Mouse (Mus musculus): ENCODE data around the gene Scgb1b15.
"Not testable (repeated sequence)": the region's sequence is repeated elsewhere in the genome, so short reads cannot be mapped to it uniquely, and the experiment has no call there.

Scgb1b15 gene

DNA sequence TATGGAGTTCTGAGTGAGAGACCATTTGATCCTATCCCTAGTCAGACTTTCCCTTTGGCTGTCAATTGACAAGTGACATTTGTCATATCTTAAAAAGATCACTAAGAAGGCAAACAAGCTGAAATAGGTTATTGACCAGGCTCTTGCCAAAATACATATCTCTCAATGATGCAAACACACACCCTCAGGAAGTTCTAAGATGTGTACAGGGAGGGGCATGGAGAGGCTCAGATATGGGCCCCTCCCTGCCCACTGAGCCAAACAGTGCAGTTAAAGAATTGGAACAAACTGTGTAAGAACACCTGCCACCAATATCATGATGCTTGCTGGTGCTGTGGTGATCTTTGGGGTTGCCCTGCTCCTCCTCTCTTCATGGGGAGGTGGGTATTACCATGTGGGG lies at the start of gene Scgb1b15:
Gene Scgb1b15, plus strand, starts transcription at position 301 of the 400 bp plus-strand sequence.
- not testable (repeated sequence) for DNase-seq

DNA sequence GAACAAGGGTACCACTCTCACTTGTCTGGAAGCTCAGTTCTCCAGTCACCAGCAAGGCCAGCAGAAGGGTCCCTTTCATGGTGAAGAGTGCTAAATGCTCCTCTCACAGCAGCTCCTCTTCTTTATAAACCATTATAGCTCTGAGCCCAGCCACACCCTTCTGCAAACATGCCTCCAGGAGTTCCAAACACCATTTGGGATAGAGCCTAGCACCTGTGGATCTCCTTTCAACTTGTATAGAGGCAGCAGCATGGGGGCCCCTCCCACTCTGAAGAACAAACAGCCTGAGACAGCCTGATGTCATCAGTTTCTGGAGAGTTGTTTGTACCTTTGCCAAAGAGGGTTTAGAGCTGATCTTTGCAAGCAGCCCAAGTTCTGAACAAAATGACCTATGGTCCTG lies 6.8 kb upstream of the Scgb1b15 start, which contains the start of gene Scgb2b15:
Gene Scgb2b15, minus strand, starts transcription at position 101 of the 400 bp plus-strand sequence.
- not testable (repeated sequence) for DNase-seq
